Mouse (Mus musculus) erythroblast, embryonic 14.5 days (primary cell): ENCODE measurements around the gene Tssk4.

ENCODE experiments used
- GATA1 ChIP-seq: IDR thresholded peaks from 2 replicates; pipeline ENCODE4 v1.6.1; 2012; ENCODE audit warnings: low read length, inconsistent platforms, mixed read lengths
- TAL1 ChIP-seq: IDR thresholded peaks from 3 replicates; pipeline ENCODE4 v1.6.1; 2012; ENCODE audit warnings: low read length, inconsistent platforms, mixed read lengths

- TF ChIP-seq GATA1, result no peak
- no peak for TF ChIP-seq TAL1
Observed at GRCm38 (mm10) chr14:55642679-55643059, 7.3 kb upstream of the Tssk4 start.
